Mouse (Mus musculus): Measurements from ENCODE around the gene Gm3435. TPM values are rescaled to one million over a fixed set of nuclear protein-coding genes. Genes with fewer than 3 reads are reported as not detected.
A peak's percentile ranks its signal among the peaks of the same experiment; 100 is the strongest.

Gene Gm3435
- polyA plus RNA-seq, 1 experiment from 2014 or later, result 3.6 TPM

GRCm38 (mm10) chr17:15066911-15067310 lies 56.9 kb downstream of the Gm3435 start:
- WGBS, result 71% methylated on average over 1 of the region's 1 CpGs
- Histone ChIP-seq H3K4me1 (replicated peaks; ENCODE audit: control insufficient read depth, insufficient read depth, low read length) (no peaks in the 10 kb centered on the region; the same call in 1 of the 2 replicates), H3K9me3 (ENCODE audit: control insufficient read depth) (no peaks in the 10 kb centered on the region), H3K4me3 (ENCODE audit: low read depth, low read length) (no peak overlapping the region), H3K27ac (ENCODE audit: low read depth, low read length) (no peak overlapping the region), H3K9ac (ENCODE audit: low read depth, low read length) (no peak overlapping the region), H3K36me3 (ENCODE audit: control insufficient read depth, insufficient read depth) (0 out of 2 replicates have a peak, but pooled peaks cover 5% of the 10 kb centered on the region), H3K27me3 (replicated peaks; ENCODE audit: control insufficient read depth, insufficient read depth, low read length) (no peaks in the 10 kb centered on the region), H3K4me2 (replicated peaks; ENCODE audit: low read depth) (no peak overlapping the region)
- no peak for ATAC-seq
- no peak for TF ChIP-seq CTCF (IDR thresholded peaks at IDR 0.05; ENCODE audit: low read depth)

DNA sequence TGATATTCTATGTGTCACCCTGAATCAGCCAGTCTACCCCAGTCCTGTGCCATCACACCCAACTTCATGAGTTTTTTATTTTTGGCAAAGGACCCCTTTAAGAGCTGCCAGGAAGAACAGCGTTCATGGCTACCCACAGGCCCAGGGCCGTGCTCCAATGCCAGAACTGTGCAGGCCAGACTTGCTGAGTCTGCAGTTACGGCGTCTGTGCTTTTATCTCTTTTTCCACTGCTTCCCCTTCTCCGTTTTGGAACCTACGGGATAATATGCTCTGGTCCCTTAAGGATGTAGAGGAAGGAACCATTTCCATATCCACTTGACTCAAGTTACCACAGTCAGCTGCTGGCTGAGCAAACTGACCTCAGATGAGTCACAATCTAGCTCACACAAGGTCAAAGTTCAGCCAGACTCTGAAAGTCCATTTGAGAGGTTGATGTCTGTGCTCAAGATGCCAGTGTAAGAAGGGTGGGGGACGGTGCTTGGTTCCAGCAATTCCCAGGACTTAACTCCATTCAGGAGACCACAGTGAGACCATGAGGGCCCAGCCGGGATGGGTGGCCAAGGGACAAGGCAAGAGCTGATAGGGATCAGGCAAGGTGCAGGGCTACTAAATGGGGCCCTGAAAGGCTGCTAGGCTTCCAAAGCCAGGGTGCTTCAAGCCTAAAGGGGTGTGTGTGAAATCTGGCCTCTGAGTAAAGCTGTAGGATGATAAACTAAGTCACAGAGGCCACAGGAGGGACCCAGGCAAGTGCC lies 58.2 kb downstream of the Gm3435 start:
- Histone ChIP-seq H3K4me3 (ENCODE audit: low read depth, low read length) (no peak overlapping the region), H3K4me1 (replicated peaks; ENCODE audit: control insufficient read depth, insufficient read depth, low read length) (no peaks in the 10 kb centered on the region; the same call in 1 of the 2 replicates), H3K9me3 (ENCODE audit: control insufficient read depth) (no peaks in the 10 kb centered on the region), H3K9ac (ENCODE audit: low read depth, low read length) (no peak overlapping the region), H3K36me3 (ENCODE audit: control insufficient read depth, insufficient read depth) (no peaks in the 10 kb centered on the region), H3K4me2 (replicated peaks; ENCODE audit: low read depth) (no peak overlapping the region), H3K27ac (ENCODE audit: low read depth, low read length) (no peak overlapping the region), H3K27me3 (replicated peaks; ENCODE audit: control insufficient read depth, insufficient read depth, low read length) (no peaks in the 10 kb centered on the region)
- peak; percentile 54 for ATAC-seq
- 56% methylated on average over 8 of the region's 8 CpGs for WGBS
- no peak for TF ChIP-seq CTCF (IDR thresholded peaks at IDR 0.05; ENCODE audit: low read depth)

DNA sequence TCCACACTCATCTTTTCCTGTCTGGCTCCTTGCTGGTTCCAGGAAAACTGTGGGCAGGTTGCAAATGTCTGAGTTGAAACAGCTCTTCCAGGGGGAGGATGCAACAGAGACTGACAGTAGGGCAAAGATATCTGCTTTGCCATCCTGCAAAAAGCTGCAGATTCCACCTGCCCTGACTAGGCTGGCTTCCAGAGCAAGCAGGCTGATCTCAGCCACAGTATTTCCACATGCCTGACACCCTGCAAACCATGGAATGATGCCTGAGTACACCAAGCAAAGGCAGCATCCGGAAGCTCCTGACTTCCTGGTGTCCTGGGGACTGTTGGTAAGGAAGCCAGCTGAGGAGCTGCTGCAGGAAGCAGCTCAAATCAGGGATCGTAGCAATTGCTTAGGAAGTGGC lies 59.1 kb downstream of the Gm3435 start:
- no peaks in the 10 kb centered on the region; the same call in 1 of the 2 replicates for H3K4me1 ChIP-seq (replicated peaks; ENCODE audit: control insufficient read depth, insufficient read depth, low read length)
- H3K4me3 ChIP-seq (ENCODE audit: low read depth, low read length), result no peak overlapping the region
- H3K4me2 ChIP-seq (replicated peaks; ENCODE audit: low read depth), result no peak overlapping the region
- no peaks in the 10 kb centered on the region for H3K9me3 ChIP-seq (ENCODE audit: control insufficient read depth)
- no peaks in the 10 kb centered on the region for H3K27me3 ChIP-seq (replicated peaks; ENCODE audit: control insufficient read depth, insufficient read depth, low read length)
- no peak for ATAC-seq
- H3K36me3 ChIP-seq (ENCODE audit: control insufficient read depth, insufficient read depth), result no peaks in the 10 kb centered on the region
- H3K9ac ChIP-seq (ENCODE audit: low read depth, low read length), result no peak overlapping the region
- no peak overlapping the region for H3K27ac ChIP-seq (ENCODE audit: low read depth, low read length)
- no peak for TF ChIP-seq CTCF (IDR thresholded peaks at IDR 0.05; ENCODE audit: low read depth)
- 25% methylated on average over 2 of the region's 2 CpGs for WGBS

Other genes starting within 250 kb of the Gm3435 start
- gene Wdr27, start 67.0 kb upstream of the Gm3435 start, polyA plus RNA-seq (2015; fragmentation: Nextera tagmentation; extraction: Ambion mirVana), result 6.0 and 6.2 TPM in 2 replicates
- 38.1 and 40.8 TPM in 2 replicates for gene 1600012H06Rik, start 67.0 kb upstream of the Gm3435 start, polyA plus RNA-seq (2015; fragmentation: Nextera tagmentation; extraction: Ambion mirVana)
- 27.9 and 29.3 TPM in 2 replicates for gene Phf10, start 48.9 kb upstream of the Gm3435 start, polyA plus RNA-seq (2015; fragmentation: Nextera tagmentation; extraction: Ambion mirVana)
- 6.8 and 7.3 TPM in 2 replicates for gene 9030025P20Rik, start 31.7 kb upstream of the Gm3435 start, polyA plus RNA-seq (2015; fragmentation: Nextera tagmentation; extraction: Ambion mirVana)
- 0.65 and 3.1 TPM in 2 replicates for gene Gm3417, start 31.4 kb upstream of the Gm3435 start, polyA plus RNA-seq (2015; fragmentation: Nextera tagmentation; extraction: Ambion mirVana)
- 27.4 and 30.9 TPM in 2 replicates for gene Ermard, start 31.0 kb downstream of the Gm3435 start, polyA plus RNA-seq (2015; fragmentation: Nextera tagmentation; extraction: Ambion mirVana)
- 3.2 and 3.4 TPM in 2 replicates for gene Tcte3, start 31.3 kb downstream of the Gm3435 start, polyA plus RNA-seq (2015; fragmentation: Nextera tagmentation; extraction: Ambion mirVana)
- 2.7 and 4.4 TPM in 2 replicates for gene Gm3448, start 31.4 kb downstream of the Gm3435 start, polyA plus RNA-seq (2015; fragmentation: Nextera tagmentation; extraction: Ambion mirVana)